Mouse (Mus musculus) hindbrain, embryonic 16.5 days (tissue): Measurements from ENCODE around the gene Brca1. TPM values are rescaled to one million over a fixed set of nuclear protein-coding genes. Genes with fewer than 3 reads are reported as not detected.
"Not testable (repeated sequence)": the region's sequence is repeated elsewhere in the genome, so short reads cannot be mapped to it uniquely, and the experiment has no call there.

Source experiments
- ATAC-seq: fragments of 200-750 bp; cut with Nextera tagmentation; 2 replicates; pipeline ENCODE4 v1.8.0; 2017; ENCODE audit warnings: moderate TSS enrichment, moderate library complexity
- H3K27ac ChIP-seq: fragments of 300-500 bp; sonication (generic); 2 replicates; pipeline ENCODE4 v1.5.1; 2014; ENCODE audit warnings: low read depth, mild to moderate bottlenecking, control low read depth, low read length, moderate library complexity
- H3K27me3 ChIP-seq: fragments of 300-500 bp; sonication (generic); replicated peaks from 2 replicates; pipeline ENCODE4 v1.6.1; 2014; ENCODE audit warnings: low read length; ENCODE audit not compliant: control insufficient read depth, insufficient read depth
- H3K36me3 ChIP-seq: fragments of 300-500 bp; sonication (generic); 2 replicates; pipeline ENCODE4 v1.6.1; 2014; ENCODE audit warnings: mild to moderate bottlenecking, low read length, moderate library complexity, mixed read lengths; ENCODE audit not compliant: control insufficient read depth, insufficient read depth
- H3K4me1 ChIP-seq: fragments of 300-500 bp; sonication (generic); 2 replicates; pipeline ENCODE4 v1.6.1; 2014; ENCODE audit warnings: low read depth, low read length; ENCODE audit not compliant: control insufficient read depth, insufficient read depth
- H3K4me2 ChIP-seq: fragments of 300-500 bp; sonication (generic); 2 replicates; pipeline ENCODE4 v1.6.1; 2014; ENCODE audit warnings: mild to moderate bottlenecking, low read length, control low read depth, moderate library complexity
- H3K4me3 ChIP-seq: fragments of 300-500 bp; sonication (generic); 2 replicates; pipeline ENCODE4 v1.5.1; 2014; ENCODE audit warnings: mild to moderate bottlenecking, low read length, control low read depth, moderate library complexity
- H3K9ac ChIP-seq: fragments of 300-500 bp; sonication (generic); 2 replicates; pipeline ENCODE4 v1.6.1; 2014; ENCODE audit warnings: low read depth, mild to moderate bottlenecking, control low read depth, low read length, moderate library complexity
- H3K9me3 ChIP-seq: fragments of 300-500 bp; sonication (generic); 2 replicates; pipeline ENCODE4 v1.6.1; 2014; ENCODE audit warnings: mild to moderate bottlenecking, low read length, moderate library complexity; ENCODE audit not compliant: control insufficient read depth
- WGBS: fragments of 180-500 bp; shearing (Covaris S2); extraction: QIAGEN DNeasy Blood & Tissue Kit; methylation state at CpG from one replicate; pipeline ENCODE4 v1.1.7; 2014; 5-methylcytosine and 5-hydroxymethylcytosine counted together
- polyA plus RNA-seq: library from polyadenylated mRNA; unstranded; fragments of >200 nt; fragmentation: Nextera tagmentation; extraction: Ambion mirVana; gene quantifications from 2 replicates; pipeline ENCODE4 v1.2.1, GENCODE M21; 2015

Brca1 gene
- 2.0 and 3.0 TPM in 2 replicates for polyA plus RNA-seq

GRCm38 (mm10) chr11:101551751-101552475 lies at the start of gene Brca1, which contains the start of gene Nbr1:
Gene Brca1 (minus strand): TSS chr11:101551955.
Gene Nbr1 (plus strand): TSS chr11:101552149.
- H3K9me3 ChIP-seq: no peaks in the 10 kb centered on the region
- peaks cover 20% of the 10 kb centered on the region for H3K4me1 ChIP-seq
- peak within 1 kb of the TSS; percentile 85 for H3K9ac ChIP-seq
- H3K4me3 ChIP-seq: peak within 1 kb of the TSS; percentile 83
- H3K27me3 ChIP-seq: no peaks in the 10 kb centered on the region
- peak within 1 kb of the TSS; percentile 98 for H3K27ac ChIP-seq
- peak; percentile 87 for ATAC-seq
- WGBS: under 1% methylated on average over 43 of the region's 43 CpGs
- no peaks in the 10 kb centered on the region for H3K36me3 ChIP-seq
- H3K4me2 ChIP-seq: peak within 1 kb of the TSS; percentile 79

GRCm38 (mm10) chr11:101599156-101599555 lies 47.4 kb upstream of the Brca1 start, which contains the start of gene Gm11634:
Gene Gm11634 (minus strand): TSS chr11:101599256.
- 78% methylated on average over 6 of the region's 6 CpGs for WGBS
- Histone ChIP-seq H3K9me3 (no peaks in the 10 kb centered on the region), H3K4me3 (no peak within 1 kb of the TSS), H3K27ac (no peak within 1 kb of the TSS), H3K4me1 (no peaks in the 10 kb centered on the region), H3K9ac (no peak within 1 kb of the TSS), H3K27me3 (no peaks in the 10 kb centered on the region; the same call in 1 of the 2 replicates), H3K36me3 (no peaks in the 10 kb centered on the region), H3K4me2 (no peak within 1 kb of the TSS)
- ATAC-seq: no peak

DNA sequence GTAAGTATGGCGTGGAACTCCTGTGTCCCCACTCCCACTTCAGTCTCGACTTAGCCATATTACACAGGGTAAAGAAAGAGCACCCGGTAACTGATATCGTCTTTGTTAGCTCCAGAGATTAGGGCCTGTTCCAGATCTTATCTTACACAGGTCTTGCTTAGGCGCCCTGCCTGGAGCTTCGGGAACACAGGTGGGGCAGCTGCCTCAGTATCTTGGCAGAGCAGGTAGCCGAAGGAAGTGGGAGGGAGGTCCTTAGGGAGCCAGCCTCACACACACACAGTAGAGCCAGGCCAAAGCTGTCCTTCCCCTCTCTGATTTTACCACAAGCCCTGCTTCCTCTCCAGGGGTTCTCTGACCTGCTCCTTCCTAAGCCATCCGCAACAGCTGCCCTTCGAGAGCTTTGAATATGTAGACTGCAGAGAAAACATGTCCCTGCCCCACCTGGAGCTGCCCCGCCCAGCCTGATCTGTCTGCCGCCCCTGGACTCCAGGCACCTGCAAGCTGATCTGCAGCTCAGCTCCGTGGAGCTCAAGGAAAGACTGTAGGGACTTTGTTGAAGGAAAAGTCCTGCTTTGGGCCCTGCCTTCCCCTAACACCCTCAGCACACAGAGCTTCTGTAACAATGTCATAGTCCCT lies 38.4 kb upstream of the Brca1 start:
- Histone ChIP-seq H3K4me2 (no peak overlapping the region), H3K36me3 (no peaks in the 10 kb centered on the region), H3K4me3 (no peak overlapping the region), H3K27me3 (no peaks in the 10 kb centered on the region), H3K9me3 (no peaks in the 10 kb centered on the region), H3K4me1 (no peaks in the 10 kb centered on the region), H3K27ac (no peak overlapping the region), H3K9ac (no peak overlapping the region)
- 77% methylated on average over 12 of the region's 12 CpGs for WGBS
- no peak for ATAC-seq

GRCm38 (mm10) chr11:101589444-101589843 lies 37.7 kb upstream of the Brca1 start:
- Histone ChIP-seq H3K9ac (no peak overlapping the region), H3K9me3 (no peaks in the 10 kb centered on the region), H3K4me1 (no peaks in the 10 kb centered on the region), H3K4me2 (no peak overlapping the region), H3K4me3 (no peak overlapping the region), H3K27ac (no peak overlapping the region), H3K36me3 (no peaks in the 10 kb centered on the region), H3K27me3 (no peaks in the 10 kb centered on the region)
- ATAC-seq: no peak
- 34% methylated on average over 5 of the region's 5 CpGs for WGBS

DNA sequence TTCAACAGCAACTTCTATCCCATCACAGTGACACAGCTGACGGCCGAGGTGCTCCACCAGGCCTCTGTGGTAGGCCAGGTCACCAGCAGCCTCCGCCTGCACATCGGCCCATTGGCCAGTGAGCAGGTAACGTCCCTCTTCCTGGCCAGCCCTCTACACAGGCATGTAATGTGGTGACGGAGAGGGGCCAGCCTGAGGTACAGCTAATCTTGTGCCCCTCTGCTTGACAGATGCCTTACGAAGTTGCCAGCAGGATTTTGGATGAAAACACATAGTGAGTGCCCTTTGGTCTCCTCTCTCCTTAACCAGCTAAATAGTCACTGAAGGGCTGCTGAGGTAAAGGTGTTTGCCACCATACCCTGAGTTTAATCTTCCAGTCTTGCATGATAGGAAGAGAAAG lies 37.1 kb upstream of the Brca1 start:
- Histone ChIP-seq H3K9me3 (no peaks in the 10 kb centered on the region), H3K27ac (no peak overlapping the region), H3K9ac (no peak overlapping the region), H3K4me2 (no peak overlapping the region), H3K4me1 (no peaks in the 10 kb centered on the region), H3K36me3 (no peaks in the 10 kb centered on the region), H3K27me3 (no peaks in the 10 kb centered on the region), H3K4me3 (no peak overlapping the region)
- ATAC-seq: no peak
- WGBS: 93% methylated on average over 7 of the region's 7 CpGs

DNA sequence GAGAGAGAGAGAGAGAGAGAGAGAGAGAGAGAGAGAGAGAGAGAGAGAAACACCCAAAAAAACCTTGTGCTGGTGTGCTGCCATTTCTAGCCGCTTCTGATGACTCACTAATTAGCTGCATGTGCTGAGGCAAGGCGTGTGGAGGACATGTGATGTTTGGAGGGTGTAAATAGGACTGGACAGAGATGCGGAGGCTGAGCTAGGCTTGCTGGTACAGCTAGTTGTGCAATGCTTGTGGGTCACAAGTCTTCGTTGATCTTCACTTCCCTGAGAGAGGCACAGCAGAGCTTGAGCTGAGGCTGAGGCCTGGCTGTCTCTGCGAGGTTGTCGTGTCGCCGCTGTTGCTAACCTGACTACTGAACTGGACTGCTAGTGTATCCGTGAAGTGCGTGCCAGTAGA lies 35.9 kb upstream of the Brca1 start:
- H3K36me3 ChIP-seq: no peaks in the 10 kb centered on the region
- 91% methylated on average over 10 of the region's 10 CpGs for WGBS

GRCm38 (mm10) chr11:101585805-101586204 lies 34.0 kb upstream of the Brca1 start:
- 84% methylated on average over 4 of the region's 4 CpGs for WGBS
- Histone ChIP-seq H3K9me3 (no peaks in the 10 kb centered on the region), H3K9ac (no peak overlapping the region), H3K27ac (no peak overlapping the region), H3K4me2 (no peak overlapping the region), H3K4me3 (no peak overlapping the region), H3K4me1 (no peaks in the 10 kb centered on the region), H3K27me3 (no peaks in the 10 kb centered on the region), H3K36me3 (no peaks in the 10 kb centered on the region; the same call in 1 of the 2 replicates)
- ATAC-seq: no peak

More for the DNA sequence above, 35.9 kb upstream of the Brca1 start:
- Histone ChIP-seq H3K4me3 (no peak overlapping the region), H3K9me3 (no peaks in the 10 kb centered on the region), H3K27me3 (no peaks in the 10 kb centered on the region), H3K27ac (no peak overlapping the region), H3K4me1 (no peaks in the 10 kb centered on the region), H3K4me2 (no peak overlapping the region), H3K9ac (no peak overlapping the region)
- no peak for ATAC-seq

- not testable (repeated sequence) for H3K36me3 ChIP-seq, ATAC-seq, H3K4me2 ChIP-seq, H3K4me3 ChIP-seq, H3K9me3 ChIP-seq, H3K9ac ChIP-seq, H3K27ac ChIP-seq, H3K4me1 ChIP-seq, H3K27me3 ChIP-seq
- 100% methylated on average over 1 of the region's 1 CpGs for WGBS
Observed at GRCm38 (mm10) chr11:101585031-101585430, 33.3 kb upstream of the Brca1 start.

GRCm38 (mm10) chr11:101583205-101583604 lies 31.4 kb upstream of the Brca1 start:
- no peak for ATAC-seq
- Histone ChIP-seq H3K27ac (no peak overlapping the region), H3K4me1 (no peaks in the 10 kb centered on the region), H3K27me3 (no peaks in the 10 kb centered on the region), H3K9me3 (no peaks in the 10 kb centered on the region), H3K4me2 (no peak overlapping the region), H3K9ac (no peak overlapping the region), H3K4me3 (no peak overlapping the region), H3K36me3 (peaks cover 14% of the 10 kb centered on the region)
- 88% methylated on average over 2 of the region's 2 CpGs for WGBS
